Mouse (Mus musculus): Measurements from ENCODE around the gene Lrrc18.

Gene Lrrc18
- long read RNA-seq, experiment 1, result 0 reads
- long read RNA-seq, experiment 2, result 0 reads

DNA sequence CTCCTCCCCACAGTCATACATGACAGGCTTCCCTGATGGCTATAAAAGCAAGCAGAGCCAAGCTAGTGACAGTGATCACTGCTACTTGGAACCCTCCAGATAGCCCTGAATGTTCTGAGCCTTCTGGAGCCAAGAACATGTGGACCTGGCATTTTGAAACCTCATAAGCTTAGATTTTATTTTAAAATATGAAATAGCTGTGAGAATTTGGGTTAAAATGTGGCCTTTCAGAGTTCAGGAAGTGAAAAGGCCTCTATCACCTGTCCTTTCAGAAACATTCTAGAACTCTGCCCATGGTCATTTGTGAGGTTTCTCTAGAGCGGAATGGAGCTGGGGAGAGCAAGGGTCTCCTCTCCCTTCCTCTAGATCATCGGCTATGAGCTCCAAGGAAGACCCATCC is at the start of gene Lrrc18:
Lrrc18 (plus strand) TSS at position 301 of the 400 bp plus-strand sequence.
- intact Hi-C loops (cut with DNase I), result no loop called here

DNA sequence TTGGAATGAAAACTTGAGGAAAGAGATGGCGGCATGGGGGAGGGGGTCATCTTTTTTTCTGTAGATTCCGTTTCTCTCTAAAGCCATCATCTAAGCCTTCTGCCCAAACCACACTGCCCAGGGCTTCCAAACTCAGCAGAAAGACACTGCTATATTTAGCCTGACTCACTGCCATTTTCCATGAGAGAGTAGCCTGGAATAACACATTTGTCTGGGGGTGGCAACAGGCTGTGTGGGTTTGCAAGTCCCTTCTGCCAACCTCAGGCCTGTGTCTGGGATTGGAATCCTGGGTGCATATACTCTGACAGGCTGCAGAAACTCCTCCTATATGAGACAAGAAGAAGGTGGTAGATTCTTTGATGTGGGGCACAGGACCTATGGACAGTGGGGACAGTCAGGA is 43.7 kb upstream of the Lrrc18 start:
- intact Hi-C loops (cut with DNase I), result no loop called here

DNA sequence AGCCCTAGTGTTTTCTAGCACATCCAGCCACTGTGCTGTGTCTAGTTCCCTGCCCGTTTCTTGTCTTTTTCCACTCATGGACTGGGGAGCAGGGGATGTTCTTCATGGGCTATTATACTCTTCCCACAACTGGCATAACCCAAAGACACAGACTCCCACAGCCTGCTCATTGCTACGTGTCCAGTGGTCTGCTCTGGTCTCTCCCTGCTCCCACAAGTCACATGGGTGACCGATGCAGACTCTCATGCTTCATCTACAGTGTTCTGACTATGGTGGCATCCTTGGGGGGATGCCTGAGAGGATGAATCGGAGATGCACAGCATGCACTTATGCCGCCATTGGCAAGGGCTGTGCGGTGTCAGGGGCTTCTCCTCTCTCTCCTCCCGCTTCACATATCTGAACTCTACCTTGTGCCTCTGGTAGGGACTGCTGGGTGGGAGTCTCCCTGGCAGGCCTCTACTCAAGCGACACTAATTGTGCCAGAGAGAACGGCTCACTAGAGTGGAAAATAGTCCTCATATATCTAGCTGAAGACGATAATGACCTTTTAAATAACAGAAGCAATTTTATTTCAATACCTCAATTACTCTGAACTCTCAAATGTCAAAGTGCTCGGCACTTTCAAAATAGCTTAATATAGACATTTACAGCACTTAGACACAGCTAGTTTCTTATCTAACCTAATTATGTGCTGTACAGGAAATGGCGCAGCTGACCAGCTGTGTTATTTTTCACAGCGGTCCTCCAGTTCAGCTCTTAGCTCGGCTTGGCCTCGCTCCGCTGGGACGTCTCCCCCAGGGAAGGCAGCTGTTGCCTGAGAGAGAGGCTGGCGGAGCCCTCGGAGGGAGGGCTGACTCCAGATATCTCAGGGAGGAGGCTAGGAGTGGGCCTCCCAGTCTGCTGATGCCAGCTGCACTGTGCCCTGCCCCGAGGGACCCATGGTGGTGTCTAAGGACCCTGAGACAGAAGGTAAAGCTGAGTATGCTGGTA is 40.6 kb upstream of the Lrrc18 start:
- intact Hi-C loops (cut with DNase I), result no loop called here

DNA sequence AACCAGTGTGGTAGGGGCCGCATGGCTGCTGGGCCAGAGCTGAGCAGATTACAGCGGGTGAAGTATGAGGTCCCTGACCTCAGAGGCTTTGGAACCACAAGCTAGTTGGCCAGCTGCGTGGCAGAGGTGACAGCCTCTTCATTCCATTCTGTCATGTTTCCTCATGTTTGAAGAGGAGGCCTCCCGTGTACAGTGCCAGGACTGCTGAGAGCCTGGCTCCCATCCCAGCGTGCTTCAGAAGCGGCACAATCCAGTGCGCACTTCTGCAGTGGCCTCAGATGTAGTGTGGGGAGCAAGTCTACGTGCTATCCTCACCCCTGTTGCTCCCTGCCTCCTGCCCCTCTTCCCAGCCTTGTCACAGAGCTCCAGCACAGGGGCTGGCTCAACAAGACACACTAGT is 34.7 kb upstream of the Lrrc18 start:
- intact Hi-C loops (cut with DNase I), result no loop called here

DNA sequence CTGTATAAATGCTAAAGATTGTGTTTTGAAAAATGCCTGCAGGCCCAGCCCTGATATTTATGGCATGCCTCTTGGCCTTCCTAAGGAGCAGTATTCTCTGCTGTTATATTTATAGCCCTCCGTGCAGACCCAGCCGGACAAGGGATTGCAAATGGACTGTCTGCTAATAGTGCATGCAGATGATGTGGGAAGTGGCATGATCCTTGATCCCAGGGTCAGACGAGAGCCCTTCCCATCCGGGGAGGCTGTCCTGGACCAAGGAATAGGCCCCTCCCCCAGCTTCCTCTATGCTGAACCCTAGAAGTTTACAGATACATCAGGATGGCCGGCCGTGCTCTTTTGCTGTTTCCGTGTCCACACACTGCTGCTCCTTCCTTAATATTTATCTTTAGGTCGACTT is 32.5 kb upstream of the Lrrc18 start:
- intact Hi-C loops (cut with DNase I), result no loop called here

DNA sequence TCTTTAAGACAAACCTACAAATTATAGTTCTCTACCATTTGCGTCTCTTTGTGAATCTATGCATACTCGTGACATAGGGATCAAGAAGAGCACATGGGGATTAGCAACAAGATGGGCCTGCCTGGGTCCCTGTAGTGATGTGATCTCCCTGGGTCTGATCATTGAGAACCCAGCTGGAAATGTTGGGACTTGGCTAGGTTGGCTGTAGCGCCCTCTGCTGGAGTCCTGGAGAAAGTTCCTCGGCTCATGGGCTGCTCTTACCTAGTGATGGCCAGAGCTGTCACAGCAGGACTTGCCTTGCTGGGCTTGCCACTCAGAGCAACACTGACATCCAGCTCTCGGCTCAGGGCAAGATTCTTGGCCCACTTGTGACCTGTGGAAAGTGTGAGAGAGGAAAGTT is 30.7 kb upstream of the Lrrc18 start:
- intact Hi-C loops (cut with DNase I), result loop anchor here (2.0 to 10.0 kb wide), 2 partner anchors 188 to 346 kb away; no protein-coding TSS in a partner anchor

DNA sequence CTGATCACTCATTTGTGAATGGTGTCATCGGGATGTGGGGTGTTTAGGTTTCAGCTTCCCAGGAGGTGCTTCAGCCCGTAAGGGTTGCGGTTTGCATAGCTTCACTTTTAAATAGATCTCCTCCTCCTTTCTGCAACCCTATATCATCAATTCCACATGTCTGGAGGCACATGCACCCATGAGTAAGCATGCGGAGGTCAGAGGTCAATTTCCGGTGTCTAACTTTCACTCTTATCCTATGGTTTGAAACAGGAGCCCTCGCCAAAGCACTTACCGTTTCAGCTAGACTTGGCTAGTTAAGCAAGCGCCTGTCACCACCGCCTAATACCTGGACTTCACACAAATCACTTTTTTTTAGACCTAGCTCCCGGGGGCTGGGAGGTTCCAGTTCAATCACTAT is 26.4 kb upstream of the Lrrc18 start:
- intact Hi-C loops (cut with DNase I), result loop anchor here (10.0 kb wide), 1 partner anchor 350 kb away; no protein-coding TSS in a partner anchor

DNA sequence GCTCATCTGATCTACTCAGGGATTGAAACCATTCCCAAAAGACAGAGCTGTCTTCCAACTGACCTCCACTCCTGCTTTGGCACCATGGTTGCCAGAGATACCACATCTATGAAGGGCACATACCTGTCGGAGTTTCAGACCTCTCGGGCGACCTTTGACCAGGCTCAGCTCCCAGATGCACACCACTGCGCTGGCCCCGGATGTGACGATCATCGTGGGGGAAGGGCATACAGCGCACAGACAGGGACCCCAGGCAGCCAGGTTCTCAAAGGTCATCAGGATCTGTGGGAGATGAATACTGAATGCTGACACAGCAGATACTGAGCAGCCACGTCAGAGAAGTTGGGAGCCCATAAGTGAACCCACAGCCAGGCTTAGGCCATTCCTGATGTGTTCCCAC is 20.5 kb upstream of the Lrrc18 start:
- intact Hi-C loops (cut with DNase I), result no loop called here

DNA sequence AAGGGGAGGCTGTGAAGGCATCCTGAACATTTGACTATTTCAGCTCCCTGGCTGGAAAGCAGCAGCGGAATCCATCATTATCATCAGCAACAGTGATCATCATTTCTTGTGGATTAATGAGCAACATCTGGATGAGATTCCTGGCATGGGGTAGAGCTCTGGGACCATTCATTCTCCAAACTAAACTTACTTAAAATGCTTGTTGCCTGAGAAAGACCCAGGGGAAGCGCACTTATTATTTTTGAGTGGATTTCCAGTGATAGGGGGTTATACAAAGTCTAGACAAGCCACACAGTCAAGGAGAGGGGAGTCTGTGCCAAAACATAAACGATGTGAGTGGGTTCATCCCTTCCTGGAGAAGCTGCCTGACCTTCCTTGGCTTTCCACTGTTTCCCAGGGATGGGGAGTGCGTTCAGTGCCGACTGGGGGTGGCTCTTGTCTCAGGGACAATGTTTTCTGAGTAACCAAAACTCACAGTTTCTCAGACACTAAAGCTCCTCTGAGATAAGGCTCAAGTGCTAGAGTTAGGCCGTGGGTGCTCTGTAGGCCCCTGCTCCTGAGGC is 6.9 kb upstream of the Lrrc18 start:
- intact Hi-C loops (cut with DNase I), result no loop called here

DNA sequence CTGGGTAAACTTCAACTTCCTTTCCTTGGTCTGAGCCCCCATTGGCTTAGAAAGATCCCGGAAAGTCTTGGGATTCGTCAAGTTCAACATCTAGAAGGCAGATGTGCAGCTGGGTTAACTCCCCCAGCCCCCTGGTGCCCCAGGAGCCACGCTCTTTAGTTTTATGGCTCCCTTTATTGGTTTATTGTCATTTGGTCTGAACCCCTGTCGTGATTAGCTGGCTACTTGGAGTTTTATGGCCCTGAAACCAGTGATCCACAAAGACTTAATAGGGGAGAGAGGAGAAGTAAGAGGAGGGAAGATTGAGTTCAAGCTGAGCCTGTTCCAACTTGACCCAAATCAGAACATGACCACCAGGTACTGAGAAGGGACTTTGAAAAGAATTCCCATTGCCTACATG is 4.5 kb upstream of the Lrrc18 start:
- intact Hi-C loops (cut with DNase I), result no loop called here

DNA sequence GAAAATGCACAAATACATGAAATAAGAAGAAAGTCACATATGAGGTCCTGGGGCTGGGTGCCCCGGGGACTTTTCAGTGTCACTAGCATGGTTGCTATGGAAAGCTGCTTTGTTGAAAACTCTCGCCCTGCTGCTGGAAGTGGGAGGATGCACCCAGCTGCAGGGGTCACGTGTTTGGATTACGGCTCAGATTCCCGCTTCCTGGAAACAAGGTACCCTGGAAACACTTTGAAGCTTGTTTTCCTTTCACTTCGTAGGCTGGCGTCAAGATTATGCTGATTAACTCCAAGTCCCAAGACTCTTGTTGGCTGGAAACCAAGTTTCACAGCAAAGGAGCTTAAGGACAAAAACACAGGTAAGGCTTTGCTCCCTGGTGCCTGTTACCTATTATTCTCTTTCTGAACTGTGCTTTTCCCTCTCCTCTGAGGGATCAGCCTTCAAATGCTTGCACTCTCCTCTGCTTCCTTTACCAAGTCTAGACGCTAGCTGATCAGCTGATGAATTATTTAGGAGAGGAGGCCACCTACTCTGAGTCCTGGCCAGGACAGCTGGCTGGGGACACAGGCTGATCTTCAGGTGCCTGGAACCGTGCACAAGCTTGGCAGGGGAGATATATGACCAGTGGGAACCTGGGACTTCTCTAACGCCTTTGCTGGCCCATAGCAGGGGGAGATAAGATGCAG is 3.9 kb downstream of the Lrrc18 start:
- intact Hi-C loops (cut with DNase I), result no loop called here

DNA sequence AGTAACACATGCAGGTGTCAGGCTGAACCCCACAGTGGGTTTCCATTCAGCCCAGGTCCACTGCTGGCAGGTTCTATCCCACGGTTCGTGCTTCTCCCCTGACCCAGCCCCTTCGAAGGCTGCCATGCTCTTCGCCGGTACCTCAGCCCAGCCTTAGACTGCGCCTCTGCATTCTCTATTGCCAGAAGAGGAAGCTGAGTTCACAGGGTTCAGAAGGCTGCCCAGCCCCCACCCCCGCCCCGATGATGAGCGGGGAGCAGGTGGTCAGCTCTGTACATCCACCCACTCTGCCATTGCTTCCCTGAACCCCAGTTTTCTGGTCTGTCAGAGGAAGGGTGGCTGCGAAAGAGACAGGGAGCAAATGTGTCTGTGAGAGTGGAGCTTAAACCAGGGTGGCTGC is 8.3 kb downstream of the Lrrc18 start:
- intact Hi-C loops (cut with DNase I), result no loop called here

DNA sequence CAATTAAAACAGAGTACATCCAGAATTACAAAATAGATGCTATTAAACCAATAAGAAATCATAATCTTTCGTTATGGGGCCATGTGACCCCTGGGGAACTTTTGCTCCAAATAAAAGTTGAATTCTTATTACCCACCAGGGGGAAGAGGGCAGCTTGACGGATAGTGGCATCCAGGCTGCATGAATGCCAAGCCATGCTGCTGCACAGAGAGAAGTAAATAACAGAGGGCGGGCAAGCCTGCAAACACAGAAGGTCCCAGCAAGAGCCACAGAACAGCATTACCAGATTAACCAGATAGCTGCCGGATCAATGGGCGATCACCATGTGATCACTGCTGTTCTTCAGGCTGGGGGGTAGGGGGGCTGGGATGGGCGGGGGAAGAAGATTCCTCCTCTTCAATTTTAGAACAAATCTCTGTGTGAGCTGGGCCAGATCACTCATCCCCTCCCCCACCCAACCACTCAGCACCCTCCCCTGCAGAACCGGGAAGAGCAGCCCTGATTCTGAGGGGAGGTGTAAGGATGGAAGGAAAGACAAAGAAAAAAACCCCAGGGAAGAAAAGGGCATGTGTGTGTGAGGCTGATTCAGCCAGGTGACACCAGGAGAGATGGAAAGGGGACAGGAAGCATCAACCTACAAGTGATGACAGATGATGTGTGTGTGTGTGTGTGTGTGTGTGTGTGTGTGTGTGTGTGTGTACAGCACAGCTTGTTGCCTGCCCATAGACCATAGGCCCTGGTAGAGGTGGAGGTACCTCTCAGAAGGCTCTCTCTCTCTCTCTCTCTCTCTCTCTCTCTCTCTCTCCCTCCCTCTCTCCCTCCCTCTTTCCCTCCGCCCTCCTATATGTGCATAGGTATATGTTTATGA is 9.2 kb downstream of the Lrrc18 start:
- intact Hi-C loops (cut with DNase I), result no loop called here

DNA sequence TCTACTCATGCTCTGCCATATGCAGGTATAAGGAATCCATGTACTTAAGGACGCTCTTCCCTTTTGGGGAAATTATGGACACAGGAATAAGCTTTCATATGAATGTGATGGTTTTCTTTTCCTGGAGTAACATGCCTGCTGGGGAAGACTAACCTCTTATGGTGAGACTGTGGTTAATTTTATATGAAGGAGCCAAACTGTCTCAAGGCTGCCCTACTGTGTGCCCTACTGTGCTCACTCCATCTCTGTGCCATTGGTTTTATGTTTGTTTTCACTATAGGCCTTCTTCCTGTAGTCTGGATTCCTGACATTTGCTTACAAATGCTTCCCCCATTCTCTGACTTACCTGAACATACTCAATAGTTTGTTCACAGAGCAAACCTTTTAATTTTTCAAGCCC is 13.9 kb downstream of the Lrrc18 start:
- intact Hi-C loops (cut with DNase I), result no loop called here

DNA sequence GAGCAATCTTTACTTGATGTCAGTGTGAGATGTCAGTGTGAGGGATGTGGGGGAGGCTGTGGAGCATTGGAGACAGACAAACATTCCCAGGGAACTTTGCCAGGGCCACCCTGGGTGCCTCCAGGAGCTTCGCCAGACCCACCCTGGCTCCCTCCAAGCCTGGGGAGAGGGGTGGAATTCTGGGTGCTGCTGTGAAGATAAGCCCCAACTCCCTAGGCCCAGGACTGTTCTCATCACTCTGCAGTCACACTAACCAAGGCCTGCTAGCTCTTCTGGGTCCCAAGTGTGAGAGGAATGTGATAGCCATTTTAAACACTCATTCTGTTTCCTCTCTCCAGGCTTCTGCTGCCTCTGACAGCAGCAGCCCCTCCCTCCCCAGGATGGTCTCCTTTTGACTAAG is 16.5 kb downstream of the Lrrc18 start:
- intact Hi-C loops (cut with DNase I), result no loop called here

DNA sequence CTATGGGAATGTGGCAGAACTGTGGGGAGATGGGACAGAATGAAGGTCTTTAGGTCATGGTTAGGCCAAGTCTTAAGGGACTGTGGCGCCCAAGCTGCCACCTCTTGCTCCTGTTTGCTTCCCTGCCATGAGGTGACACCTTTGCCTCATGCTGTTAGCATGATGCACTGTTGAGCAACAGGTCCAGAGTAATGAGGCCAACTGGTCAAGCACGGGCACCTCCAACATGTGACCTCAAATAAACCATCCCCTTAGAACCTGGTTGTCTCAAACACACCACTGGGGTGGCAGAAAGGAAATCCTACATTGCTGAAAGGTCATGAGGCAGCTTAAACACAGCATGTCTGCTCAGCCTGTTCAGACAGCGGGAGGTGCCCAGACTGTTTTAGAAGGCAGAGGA is 27.9 kb downstream of the Lrrc18 start:
- intact Hi-C loops (cut with DNase I), result no loop called here

DNA sequence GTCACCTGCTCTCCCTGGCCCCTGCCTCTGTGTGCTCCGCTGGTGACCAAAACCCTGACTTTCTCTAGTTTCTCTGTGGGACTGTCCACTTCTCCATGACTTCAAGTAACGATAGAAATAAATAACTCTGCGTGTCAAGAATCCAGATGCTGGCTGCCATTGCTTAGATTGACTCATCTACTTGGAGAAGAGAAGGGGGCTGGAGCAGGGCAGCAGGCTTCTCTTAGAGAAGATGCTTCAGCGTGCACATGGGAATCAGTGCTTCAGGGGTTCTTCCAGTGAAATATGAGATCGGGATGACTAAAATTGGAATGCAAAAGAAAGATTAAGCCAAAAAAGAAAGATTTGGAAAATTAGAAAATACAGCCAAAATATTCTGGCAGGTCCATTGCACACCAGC is 28.4 kb downstream of the Lrrc18 start:
- intact Hi-C loops (cut with DNase I), result loop anchor here (10.0 kb wide), 1 partner anchor 245 kb away; no protein-coding TSS in a partner anchor

DNA sequence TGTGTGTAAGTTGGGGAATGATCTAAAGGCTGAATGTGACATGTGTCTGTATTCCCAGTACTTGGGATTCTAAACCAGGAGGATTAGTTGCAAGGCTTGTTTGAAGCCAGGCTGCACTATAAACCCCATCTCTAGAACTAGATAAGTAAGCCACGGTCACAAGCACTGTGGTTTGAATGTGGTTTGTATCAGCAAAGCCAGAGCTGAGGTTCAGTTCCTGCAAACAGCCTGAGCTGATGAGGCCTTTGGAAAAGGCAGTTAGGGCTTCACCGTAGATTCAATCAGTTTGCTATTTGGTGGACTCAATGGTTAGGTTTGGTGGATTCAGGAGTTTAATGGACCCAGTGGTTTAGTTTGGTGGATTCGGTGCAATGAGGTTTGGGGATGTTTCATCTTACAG is 39.7 kb downstream of the Lrrc18 start:
- intact Hi-C loops (cut with DNase I), result no loop called here

DNA sequence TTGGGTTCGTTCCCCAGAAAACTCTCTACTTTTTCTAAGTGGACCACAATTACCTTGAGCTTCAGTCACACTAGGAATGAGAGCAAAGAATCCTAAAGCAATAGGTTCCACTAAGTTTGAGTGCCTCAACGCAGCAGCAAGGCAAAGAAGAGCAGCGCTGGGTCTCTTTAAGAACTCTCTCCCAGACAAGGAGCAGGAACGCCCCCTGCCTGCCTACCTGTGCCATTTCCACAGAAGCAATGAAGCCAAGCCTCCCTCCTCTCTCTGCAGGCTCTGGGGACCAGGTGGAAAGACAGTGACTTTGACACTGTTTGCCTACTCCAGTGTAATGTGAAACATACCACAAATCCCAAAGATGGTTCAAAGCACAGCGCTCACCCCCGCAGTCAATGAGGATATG is 42.2 kb downstream of the Lrrc18 start:
- intact Hi-C loops (cut with DNase I), result no loop called here

DNA sequence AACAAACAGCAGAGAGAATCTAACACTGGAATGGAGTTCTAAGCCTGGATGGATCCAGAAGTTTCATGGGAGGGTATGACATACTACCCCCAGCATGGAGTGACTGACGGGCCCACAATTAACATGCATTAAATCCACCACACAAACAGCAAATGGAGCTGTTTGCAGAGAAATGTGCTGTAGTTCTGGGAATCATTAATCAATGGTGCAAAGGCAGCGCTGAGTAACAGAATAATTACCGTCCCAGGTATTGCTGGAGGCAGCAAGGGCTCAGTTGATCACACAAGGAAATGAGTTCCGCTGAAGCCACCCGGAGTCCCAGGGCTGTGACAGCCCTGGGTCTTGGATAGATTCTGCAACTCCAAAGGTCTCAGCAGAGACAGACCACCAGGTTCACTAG is 44.2 kb downstream of the Lrrc18 start:
- intact Hi-C loops (cut with DNase I), result no loop called here

DNA sequence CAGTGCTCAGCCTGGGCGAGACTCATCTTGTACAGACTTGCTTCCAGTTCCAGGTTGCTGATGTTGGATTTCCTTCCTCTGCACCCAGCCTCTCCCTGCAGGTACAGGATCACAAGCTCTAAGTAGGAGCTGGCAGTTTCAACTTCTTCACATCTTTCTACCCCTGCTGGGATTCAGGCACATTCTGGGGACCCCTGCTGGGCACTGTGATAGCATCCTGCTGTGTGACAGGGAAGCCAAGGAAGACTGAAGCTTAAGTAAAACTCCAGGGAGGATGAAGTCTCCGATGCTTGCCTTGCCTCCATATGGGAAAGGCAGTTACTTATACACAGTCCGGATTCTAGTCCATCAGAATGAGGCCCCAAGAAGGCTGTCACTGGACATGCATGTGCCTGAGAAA is 45.6 kb downstream of the Lrrc18 start:
- intact Hi-C loops (cut with DNase I), result no loop called here

Measured in adrenal gland (tissue).